Mouse (Mus musculus) kidney, embryonic 15.5 days (tissue): ENCODE results near the gene Gm10409. TPM values are rescaled to one million over a fixed set of nuclear protein-coding genes. Genes with fewer than 3 reads are reported as not detected.
"Not testable (repeated sequence)": the region's sequence is repeated elsewhere in the genome, so short reads cannot be mapped to it uniquely, and the experiment has no call there.

ENCODE experiments used
- ATAC-seq: fragments of 200-750 bp; cut with Nextera tagmentation; replicated peaks from 2 replicates; pipeline ENCODE4 v1.8.0; 2017; ENCODE audit warnings: moderate TSS enrichment; ENCODE audit not compliant: low FRiP score
- H3K27ac ChIP-seq: fragments of 300-500 bp; sonication (generic); 2 replicates; pipeline ENCODE4 v1.5.1; 2015; ENCODE audit warnings: mild to moderate bottlenecking, inconsistent platforms
- H3K27me3 ChIP-seq: fragments of 300-500 bp; sonication (generic); 2 replicates; pipeline ENCODE4 v1.6.1; 2015; ENCODE audit warnings: inconsistent platforms
- H3K36me3 ChIP-seq: fragments of 300-500 bp; sonication (generic); 2 replicates; pipeline ENCODE4 v1.6.1; 2015; ENCODE audit warnings: inconsistent platforms
- H3K4me1 ChIP-seq: fragments of 300-500 bp; sonication (generic); 2 replicates; pipeline ENCODE4 v1.6.1; 2015; ENCODE audit warnings: inconsistent platforms
- H3K4me2 ChIP-seq: fragments of 300-500 bp; sonication (generic); 2 replicates; pipeline ENCODE4 v1.6.1; 2015; ENCODE audit warnings: moderate library complexity, mild to moderate bottlenecking, inconsistent platforms
- H3K4me3 ChIP-seq: fragments of 300-500 bp; sonication (generic); replicated peaks from 2 replicates; pipeline ENCODE4 v1.5.1; 2015; ENCODE audit warnings: mild to moderate bottlenecking, inconsistent platforms
- H3K9ac ChIP-seq: fragments of 300-500 bp; sonication (generic); 2 replicates; pipeline ENCODE4 v1.6.1; 2015; ENCODE audit warnings: mild to moderate bottlenecking, inconsistent platforms
- H3K9me3 ChIP-seq: fragments of 300-500 bp; sonication (generic); replicated peaks from 2 replicates; pipeline ENCODE4 v1.6.1; 2016; ENCODE audit warnings: inconsistent platforms
- WGBS: fragments of 180-500 bp; shearing (Covaris S2); methylation state at CpG from one replicate; pipeline ENCODE4 v1.1.7; 2015; ENCODE audit warnings: mixed read lengths; 5-methylcytosine and 5-hydroxymethylcytosine counted together
- polyA plus RNA-seq: library from polyadenylated mRNA; unstranded; fragments of >200 nt; fragmentation: Nextera tagmentation; extraction: Ambion mirVana; gene quantifications from 2 replicates; pipeline ENCODE4 v1.2.1, GENCODE M21; 2015

Gm10409 gene
- polyA plus RNA-seq, result 0.63 and 0.66 TPM in 2 replicates

GRCm38 (mm10) chr14:3412314-3412713 is at the start of gene Gm10409:
Gm10409 (plus strand) TSS chr14:3412614.
- not testable (repeated sequence) for H3K9me3 ChIP-seq, H3K4me2 ChIP-seq, H3K4me1 ChIP-seq, H3K36me3 ChIP-seq, H3K27me3 ChIP-seq, H3K9ac ChIP-seq, H3K27ac ChIP-seq, ATAC-seq, H3K4me3 ChIP-seq
- WGBS, result no CpG with 5 or more reads among the region's 32 CpGs

DNA sequence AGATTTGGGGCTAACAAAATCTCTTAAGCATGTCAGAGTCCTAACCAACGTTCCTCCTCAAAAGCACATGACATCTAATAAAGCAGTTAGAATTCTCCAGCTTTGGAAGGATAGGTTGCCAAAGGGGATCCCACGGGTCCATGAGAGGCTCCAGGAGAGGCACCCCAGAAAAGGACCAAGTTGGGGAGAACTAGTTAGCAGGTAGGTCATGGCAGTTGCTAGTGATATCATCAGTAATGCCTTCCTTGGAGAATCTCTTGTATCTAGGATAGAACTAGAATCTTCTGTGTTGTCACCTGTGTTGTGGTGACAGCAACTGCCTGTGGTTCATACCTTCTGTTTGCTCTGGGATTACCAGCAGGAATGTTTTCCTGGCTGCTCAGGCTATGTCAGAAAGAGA is 17.6 kb upstream of the Gm10409 start, which contains the start of gene Gm10413:
TSS of gene Gm10413 (plus strand) at position 301 of the 400 bp plus-strand sequence.
- H3K4me1 ChIP-seq, H3K4me3 ChIP-seq, H3K27me3 ChIP-seq, H3K36me3 ChIP-seq, H3K27ac ChIP-seq, H3K9ac ChIP-seq, H3K4me2 ChIP-seq, ATAC-seq, H3K9me3 ChIP-seq: not testable (repeated sequence)
- WGBS, result no CpG with 5 or more reads among the region's 2 CpGs

DNA sequence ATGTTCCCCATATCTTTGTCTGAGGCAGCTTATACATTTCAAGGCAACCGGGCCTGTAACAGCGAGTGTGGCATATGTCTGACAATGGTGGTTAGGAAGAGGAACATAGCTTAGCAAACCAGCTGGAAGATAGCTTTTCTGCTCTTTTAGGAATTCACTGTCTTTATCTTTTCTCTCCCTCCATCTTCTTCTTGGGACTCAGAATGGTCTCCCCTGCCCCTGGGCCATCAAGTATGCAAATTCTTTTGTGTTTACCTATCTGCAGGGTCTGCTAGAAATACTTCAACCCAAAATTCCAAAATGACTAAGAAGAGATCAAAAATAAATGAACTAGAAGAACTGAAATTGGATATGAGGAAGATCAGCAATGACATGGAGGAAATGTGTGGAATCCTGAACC is 15.4 kb downstream of the Gm10409 start, which contains the start of gene Gm3005:
TSS of gene Gm3005 (plus strand) at position 301 of the 400 bp plus-strand sequence.
- not testable (repeated sequence) for H3K9ac ChIP-seq, H3K9me3 ChIP-seq, H3K27me3 ChIP-seq, ATAC-seq, H3K27ac ChIP-seq, H3K4me2 ChIP-seq, H3K4me3 ChIP-seq, H3K4me1 ChIP-seq, H3K36me3 ChIP-seq
- WGBS, result no CpG with 5 or more reads among the region's 2 CpGs

DNA sequence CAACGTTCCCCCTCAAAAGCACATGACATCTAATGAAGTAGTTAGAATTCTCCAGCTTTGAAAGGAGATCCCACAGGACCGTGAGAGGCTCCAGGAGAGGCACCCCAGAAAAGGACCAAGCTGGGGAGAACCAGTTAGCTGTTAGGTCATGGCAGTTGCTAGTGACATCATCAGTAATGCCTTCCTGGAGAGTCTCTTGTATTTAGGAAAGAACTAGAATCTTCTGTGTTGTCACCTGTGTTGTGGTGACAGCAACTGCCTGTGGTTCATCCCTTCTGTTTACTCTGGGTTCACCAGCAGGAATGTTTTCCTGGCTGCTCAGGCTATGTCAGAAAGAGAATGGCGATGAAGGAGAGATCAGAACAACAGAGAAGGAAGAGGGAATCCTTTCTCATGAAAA is 36.7 kb downstream of the Gm10409 start, which contains the start of gene Gm10408:
TSS of gene Gm10408 (plus strand) at position 301 of the 400 bp plus-strand sequence.
- H3K36me3 ChIP-seq, H3K9ac ChIP-seq, H3K9me3 ChIP-seq, H3K4me3 ChIP-seq, H3K27ac ChIP-seq, H3K4me2 ChIP-seq, ATAC-seq, H3K4me1 ChIP-seq, H3K27me3 ChIP-seq: not testable (repeated sequence)
- no CpG with 5 or more reads among the region's 3 CpGs for WGBS

Other genes with a start within 250 kb of the Gm10409 start
- gene Gm5795, start 224.4 kb upstream of the Gm10409 start, polyA plus RNA-seq, result not detected in 2 replicates
- 4.8 and 5.5 TPM in 2 replicates for gene D830030K20Rik, start 204.1 kb upstream of the Gm10409 start, polyA plus RNA-seq
- not detected in 2 replicates for gene Gm2956, start 80.0 kb upstream of the Gm10409 start, polyA plus RNA-seq
- not detected in 2 replicates for gene Gm10413, start 17.5 kb upstream of the Gm10409 start, polyA plus RNA-seq
- gene Gm3005, start 15.5 kb downstream of the Gm10409 start, polyA plus RNA-seq, result 0.41 and 1.3 TPM in 2 replicates
- not detected in 2 replicates for gene Gm10408, start 36.8 kb downstream of the Gm10409 start, polyA plus RNA-seq
- not detected in 2 replicates for gene Gm3012, start 221.9 kb downstream of the Gm10409 start, polyA plus RNA-seq
- gene Gm3020, start 239.4 kb downstream of the Gm10409 start, polyA plus RNA-seq, result 0.63 and 0.66 TPM in 2 replicates